Mouse (Mus musculus) left cerebral cortex, adult 8-10 months (tissue): ENCODE measurements around the gene Grid1. TPM values are rescaled to one million over a fixed set of nuclear protein-coding genes. Genes with fewer than 3 reads are reported as not detected.
A peak's percentile ranks its signal among the peaks of the same experiment; 100 is the strongest.

Source experiments
- DNase-seq, 2 experiments: peaks; one replicate each; pipeline ENCODE4 v3.0.0; 2022; ENCODE audit warnings: low spot score in 2 of 2
- total RNA-seq, 4 experiments: library from RNA; stranded (reverse); gene quantifications; 2 replicates each; pipeline ENCODE4 v1.2.4; 2022

The Grid1 gene
- total RNA-seq, 4 experiments from 2014 or later = 50.4 to 57.7 (median 53.6) TPM

DNA sequence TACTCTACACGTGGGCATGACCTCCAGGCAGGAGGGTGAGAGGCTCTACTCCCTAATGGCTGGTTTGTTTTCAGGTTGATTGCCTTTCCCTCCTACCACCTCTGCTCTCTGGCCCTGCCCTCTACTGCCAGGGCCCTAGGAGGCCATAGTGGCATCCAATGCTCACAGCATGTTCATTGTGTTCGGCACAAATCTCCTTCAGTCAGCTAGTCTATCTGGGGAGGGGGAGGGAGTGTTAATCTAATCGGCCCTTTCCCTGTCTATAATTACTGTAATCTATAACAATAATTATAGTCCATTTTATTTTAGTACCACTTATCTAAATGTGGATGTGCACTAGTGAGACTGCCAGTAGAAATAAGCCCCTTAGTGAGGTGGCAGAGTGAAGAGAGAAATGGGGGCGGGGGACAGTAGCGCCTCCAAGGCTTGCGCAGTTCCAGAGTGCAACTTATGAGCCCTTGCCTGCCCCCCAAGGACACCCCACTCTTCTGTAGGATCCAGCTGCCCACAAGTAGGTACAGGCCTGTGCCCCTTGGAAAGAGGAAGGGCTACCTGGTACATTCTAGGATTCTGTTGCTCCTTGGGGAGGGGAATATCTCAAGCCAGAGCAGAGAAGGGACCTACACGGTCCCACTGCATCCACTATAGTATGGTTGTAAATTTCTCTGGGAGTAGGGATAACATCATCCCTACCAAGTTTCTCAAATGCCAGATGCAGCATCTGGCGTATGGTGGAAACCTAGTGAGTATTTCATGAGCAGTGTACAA, 545.5 kb downstream of the Grid1 start:
- no peak for DNase-seq

GRCm38 (mm10) chr14:35374374-35374773, 554.5 kb downstream of the Grid1 start:
- no peak for DNase-seq

DNA sequence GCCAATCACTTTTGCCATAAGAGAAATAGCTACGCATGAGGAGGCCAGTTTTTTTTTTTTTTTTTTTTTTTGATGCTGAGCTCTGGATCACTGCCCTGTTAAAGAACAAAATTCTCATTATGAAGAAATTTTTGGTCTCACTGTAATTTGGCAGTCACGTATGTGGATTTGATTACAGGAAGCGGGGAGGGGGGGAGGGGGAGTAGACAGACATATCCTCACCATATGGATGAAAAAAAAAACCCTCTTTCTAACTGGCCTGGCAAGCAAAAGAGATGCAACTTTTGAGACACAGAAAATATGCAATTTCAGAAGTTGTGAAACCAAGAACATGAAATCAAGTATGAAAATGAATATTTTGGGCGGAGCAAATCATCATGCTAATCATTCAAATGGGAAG, 573.7 kb downstream of the Grid1 start:
- DNase-seq = no peak

GRCm38 (mm10) chr14:35404249-35404908, 584.5 kb downstream of the Grid1 start:
- no peak for DNase-seq

DNA sequence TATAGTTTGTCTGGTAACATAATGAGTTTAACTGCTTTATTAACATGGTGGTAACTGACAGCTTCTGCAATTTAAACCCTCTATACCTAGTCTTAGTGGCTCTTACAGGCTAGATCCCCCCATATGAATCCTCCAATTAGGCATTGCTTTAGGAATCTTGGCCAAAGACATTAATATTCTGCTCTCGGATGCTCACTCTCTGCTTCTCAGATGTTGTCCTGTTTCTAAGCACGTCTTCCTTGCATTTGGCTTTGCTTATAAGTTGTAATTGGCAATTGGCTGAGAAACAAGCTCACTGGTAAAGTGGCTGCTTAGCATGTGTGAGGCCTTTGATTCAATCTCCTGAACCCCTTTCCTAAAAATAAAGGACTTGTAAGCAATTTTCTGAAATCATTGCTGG, 610.4 kb downstream of the Grid1 start:
- no peak for DNase-seq

GRCm38 (mm10) chr14:35453702-35454101, 633.8 kb downstream of the Grid1 start:
- DNase-seq = peak in 1 of 2 experiments; percentile 30

GRCm38 (mm10) chr14:35468254-35468653, 648.3 kb downstream of the Grid1 start:
- no peak for DNase-seq

GRCm38 (mm10) chr14:35486017-35486416, 666.1 kb downstream of the Grid1 start:
- peak in 1 of 2 experiments; percentile 23 for DNase-seq

DNA sequence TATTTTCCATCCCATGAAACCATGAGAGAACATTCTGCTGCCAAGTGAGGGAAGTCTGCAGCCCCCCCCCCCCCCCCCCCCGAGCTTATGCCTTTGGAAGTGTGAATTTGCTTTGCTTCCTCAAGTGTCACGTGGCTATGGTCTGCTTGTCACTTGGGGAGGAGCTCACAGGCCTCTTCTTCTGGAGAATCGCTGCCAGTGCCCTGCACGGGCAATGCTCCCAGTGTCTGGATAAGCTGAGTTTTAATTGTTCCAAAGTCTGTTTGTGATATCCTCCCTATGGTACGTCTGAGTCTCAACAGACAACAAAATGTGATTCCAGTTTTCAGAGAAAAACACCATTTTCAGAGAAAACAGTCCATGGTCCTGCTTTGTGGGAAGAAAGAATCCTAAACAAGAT, 682.4 kb downstream of the Grid1 start:
- no peak for DNase-seq

DNA sequence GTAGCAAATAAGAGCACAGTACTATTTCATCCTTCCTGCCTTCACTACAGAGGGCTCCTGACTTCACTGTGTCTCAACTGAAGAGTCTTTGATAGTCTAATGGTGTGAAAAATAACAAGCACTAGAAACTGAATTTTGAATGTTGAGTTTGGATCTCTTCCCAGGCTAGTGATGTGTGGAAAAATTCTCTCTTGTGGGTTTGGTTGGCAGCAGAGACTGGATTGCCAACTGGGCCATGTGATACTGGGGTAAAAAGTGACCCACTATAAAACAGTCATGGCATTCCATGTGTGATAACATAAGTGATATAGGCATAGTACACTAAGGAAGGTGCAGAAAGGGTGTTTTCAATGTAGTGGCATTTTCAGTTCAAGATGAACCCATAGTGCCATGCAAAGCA, 699.5 kb downstream of the Grid1 start:
- DNase-seq = no peak

DNA sequence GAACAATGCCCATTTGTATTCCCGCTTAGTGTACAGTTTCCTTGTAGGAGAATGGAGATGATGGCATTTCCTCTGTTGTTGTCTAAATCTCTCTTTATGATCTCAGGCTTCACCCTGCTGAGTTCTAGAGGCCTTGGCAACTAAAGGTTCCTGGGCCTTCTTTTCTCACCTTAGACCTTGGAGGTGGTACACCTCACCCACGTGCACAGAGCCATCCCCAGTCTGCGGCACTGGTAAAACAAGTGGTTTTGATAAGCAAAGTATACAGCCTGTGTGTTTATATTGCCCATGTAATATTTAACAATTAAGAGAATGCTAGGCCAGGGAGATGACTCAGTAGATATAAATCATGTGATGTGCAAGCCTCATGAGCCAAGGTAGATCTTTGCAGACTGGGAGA, 718.9 kb downstream of the Grid1 start:
- no peak for DNase-seq

GRCm38 (mm10) chr14:35541254-35541991, 721.5 kb downstream of the Grid1 start:
- no peak for DNase-seq

GRCm38 (mm10) chr14:35541992-35542380, 722.1 kb downstream of the Grid1 start:
- DNase-seq = no peak

DNA sequence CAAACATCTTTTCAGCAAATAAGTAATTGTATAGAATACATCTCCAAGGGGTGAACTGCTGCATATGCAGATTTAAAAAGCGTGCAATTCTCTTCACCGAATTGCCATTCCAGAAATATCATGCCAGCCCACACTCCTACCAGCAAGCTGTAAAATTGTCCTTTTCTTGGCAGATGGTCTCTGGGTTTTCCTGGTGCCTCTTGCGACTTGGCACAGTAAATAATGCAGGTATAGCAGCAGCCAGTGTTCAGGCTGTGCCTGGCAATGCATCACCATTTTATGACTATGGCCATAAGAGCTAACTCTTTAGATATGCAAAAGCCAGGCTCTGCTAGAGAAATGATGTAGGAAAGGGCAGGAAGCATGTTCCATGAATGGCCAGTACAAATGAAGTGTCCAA, 734.4 kb downstream of the Grid1 start:
- DNase-seq = peak; percentile 23 to 87

DNA sequence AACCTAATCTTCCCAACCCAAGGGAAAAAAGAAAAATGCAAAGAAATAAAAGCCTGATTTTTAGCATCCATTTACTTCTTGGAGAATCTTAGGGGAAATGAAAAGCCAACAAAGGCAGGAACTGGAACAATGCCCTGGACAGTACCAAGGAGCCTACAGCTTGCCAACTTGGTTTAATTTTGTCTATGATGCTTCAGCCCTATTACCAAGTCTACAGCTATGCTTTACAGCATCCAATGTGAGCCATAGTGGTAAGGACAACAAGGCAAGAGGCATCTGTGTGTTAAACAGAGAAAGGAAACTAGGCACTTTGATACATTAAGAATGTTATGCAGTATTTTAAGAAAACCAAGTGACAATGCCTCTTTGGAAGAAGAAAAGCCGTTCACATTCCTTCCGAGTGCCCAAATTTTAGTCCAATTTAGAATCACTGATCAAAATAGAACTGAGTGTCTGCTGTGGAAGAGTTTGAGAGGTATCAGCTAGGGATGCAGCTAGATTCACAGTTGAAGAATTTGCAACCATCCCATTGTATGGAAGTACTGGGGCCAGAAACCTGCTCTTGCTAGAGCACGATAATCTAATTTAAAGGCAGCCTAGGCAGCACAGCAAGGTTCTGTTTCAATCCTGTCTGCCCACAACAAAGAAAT, 741.5 kb downstream of the Grid1 start:
- DNase-seq = no peak

DNA sequence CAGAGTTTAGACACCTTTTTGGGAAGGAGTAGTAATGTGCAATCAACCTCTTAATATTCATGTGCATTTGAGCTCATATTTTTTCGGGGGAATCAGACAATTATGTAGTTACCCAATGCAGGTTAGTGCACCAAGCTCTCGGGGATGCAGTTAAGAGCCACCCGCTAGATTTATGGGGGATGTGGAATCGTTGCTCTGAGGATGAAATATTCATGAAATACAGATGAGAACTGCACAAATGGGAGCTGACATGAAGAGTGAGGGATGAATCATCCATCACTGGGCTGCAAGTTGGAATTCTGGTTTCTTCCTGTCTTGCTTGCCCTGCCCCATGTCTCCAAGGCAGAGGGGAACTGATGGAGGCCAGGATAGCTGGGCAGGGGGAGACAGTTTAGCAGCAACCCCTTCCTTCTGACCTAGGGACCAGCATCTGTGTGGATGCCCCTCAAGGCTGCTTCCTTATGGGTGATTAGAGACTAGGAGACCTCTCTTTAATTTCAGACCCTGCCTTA, 753.1 kb downstream of the Grid1 start:
- DNase-seq = no peak

DNA sequence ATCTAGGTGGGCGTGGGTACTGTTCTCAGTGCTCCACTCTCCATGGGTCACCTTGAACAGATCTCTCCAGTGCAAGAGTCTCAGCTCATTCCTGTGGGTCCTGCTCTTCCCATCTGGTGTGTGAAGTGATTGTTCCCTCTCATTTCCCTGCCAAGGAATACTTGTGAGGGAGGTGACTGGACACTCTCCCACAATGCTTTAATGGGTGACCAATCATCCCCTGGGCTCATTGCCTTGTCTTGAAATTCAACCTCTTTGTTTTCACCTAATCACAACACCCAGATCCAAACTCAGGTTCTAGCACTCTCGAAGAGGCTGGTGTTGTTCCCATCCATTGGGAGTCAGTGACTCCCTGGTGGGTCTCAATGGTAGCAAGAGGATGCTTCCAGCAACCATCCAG, 754.6 kb downstream of the Grid1 start:
- DNase-seq = no peak

DNA sequence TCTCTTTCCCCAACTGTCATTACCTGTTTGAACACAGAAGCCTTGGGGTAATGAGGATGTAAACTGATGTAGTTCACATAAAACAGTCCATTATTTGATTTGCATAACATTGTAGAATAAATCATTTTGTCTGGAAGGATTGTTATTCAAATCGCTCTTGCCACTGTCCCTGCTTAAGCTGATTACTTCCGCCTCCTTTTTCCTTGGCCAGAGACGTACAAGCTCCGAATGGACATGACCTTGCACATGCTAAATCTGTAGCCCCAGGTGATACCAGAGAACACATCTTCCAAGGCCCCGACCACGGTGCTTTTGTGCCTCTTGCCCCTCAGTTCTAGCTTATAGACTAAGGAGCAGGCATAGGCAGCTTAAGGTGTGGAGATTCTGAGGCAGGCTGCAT, 755.4 kb downstream of the Grid1 start:
- DNase-seq = no peak

- no peak for DNase-seq
Measured at GRCm38 (mm10) chr14:35625749-35626148, 805.8 kb downstream of the Grid1 start.
